Mouse (Mus musculus): Measurements from ENCODE around the gene Eps8.

Gene Eps8

DNA sequence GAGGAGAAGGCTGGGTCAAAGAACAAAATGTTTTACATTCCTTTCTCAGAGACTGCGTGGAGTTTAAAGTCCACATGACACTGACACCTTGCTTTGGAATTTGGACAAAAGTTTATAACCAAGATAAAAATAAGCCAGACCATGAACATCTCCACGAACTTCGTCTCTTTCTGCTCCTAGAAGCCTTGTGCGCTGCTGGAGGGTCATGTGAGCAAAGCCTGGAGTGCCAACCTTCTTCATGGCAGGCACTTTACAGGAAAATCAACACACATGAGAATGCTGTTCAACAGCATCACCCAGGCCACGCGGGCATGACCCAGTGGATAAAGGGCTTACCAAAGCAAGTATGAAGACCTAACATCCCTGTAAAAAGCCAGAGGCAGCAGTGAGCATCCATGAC is 85.6 kb downstream of the Eps8 start:
- DNase-seq (ENCODE audit: low read depth, low spot score): no peak

DNA sequence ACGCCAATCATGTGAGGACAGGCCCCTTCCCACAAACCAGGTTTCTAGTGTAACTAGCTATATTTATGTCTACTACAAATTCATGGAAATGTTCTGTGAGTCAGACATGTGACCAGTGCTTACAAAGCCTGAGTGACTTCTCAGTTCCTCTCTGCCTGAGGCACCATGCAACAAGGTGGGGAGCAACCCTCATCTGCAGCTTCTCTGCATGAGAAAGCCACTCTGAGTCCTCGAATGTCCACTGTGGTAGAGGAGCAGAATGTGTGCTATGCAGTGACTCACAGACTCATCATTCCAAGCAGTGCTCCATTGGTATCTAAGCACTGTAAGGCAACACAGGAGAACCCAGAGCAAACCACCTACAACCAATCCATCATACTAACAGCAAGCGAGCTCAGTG is 88.8 kb downstream of the Eps8 start:
- DNase-seq (ENCODE audit: low read depth, low spot score): no peak

DNA sequence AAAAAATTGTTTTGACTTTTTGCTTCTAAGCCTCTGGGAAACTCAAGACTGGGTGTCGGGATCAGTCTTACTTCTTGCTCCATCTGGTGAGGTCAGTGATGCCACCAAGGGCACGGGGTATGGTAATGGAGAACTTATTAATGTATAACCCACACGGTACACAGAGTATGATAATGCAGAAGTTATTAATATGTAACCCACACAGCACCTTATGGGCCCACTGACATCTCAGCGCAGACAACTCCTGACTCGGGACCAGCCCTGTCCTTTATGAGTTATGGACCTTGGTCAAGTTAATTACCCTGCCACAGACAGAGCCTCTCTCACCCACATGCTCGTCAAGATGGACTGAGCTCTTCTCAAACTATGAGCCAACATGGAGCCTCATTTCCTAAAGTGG is 89.2 kb downstream of the Eps8 start:
- no peak for DNase-seq (ENCODE audit: low read depth, low spot score)

DNA sequence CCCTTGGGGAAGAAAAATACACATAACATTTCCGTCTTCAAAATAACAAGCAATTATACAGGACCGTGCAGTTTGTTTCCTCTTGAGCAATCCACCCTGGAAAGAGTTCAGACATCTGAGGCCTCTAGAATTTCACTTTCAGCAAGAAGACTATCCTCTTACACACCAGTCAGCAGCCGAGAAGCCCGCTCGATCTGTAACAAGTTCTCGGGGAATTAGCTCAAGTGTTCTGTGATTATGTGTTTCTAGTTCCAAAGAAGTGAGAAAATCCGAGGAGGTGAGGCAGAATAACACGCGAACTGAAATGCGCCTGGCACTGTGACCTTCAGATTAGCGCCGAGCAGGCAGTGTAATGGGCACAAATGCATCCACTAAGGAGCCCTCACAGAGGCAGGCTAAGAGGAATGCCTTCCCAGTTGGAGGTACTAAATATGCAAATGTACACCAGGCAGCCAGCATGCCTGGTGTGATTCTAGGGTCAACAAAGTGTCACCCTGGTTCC is 94.3 kb downstream of the Eps8 start:
- no peak for DNase-seq (ENCODE audit: low read depth, low spot score)

DNA sequence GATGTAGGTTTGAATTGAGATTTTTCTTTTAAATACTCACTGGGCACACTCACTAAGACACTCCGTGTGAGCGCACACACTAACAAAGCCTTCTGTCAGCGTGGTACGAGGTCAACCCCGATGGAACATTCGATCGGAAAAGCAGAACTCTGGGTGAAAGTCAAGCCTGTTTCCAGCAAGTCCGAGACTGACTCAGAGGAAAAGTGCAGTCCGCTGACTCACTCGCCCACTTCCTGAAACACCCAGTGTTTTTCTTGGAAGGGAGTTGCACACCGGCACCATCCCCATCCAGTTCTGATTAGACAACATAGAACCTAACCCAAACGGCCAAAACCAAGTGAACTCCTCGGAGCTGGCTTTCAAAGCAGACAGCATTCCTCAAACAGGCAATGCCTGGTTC is 95.8 kb downstream of the Eps8 start:
- no peak for DNase-seq (ENCODE audit: low read depth, low spot score)

DNA sequence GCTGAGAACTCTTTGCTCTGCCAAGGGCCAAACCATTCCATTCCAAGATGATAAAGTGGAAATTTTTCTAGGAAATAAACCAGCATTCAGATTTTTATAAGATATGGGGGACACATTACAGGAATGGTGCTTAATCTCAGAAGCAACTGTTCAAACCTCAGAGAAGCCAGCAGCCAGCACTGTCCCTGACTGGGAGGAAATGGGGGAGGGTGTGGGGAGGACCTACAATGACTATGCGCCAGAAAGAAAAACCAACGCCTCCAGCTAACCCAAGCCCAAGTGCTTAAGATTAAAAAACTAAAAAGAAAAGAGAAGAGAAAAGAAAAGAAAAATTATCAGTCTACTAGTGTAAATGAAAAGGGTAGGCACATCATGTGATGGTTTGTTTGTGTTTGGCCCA is 97.0 kb downstream of the Eps8 start:
- DNase-seq (ENCODE audit: low read depth, low spot score): no peak

DNA sequence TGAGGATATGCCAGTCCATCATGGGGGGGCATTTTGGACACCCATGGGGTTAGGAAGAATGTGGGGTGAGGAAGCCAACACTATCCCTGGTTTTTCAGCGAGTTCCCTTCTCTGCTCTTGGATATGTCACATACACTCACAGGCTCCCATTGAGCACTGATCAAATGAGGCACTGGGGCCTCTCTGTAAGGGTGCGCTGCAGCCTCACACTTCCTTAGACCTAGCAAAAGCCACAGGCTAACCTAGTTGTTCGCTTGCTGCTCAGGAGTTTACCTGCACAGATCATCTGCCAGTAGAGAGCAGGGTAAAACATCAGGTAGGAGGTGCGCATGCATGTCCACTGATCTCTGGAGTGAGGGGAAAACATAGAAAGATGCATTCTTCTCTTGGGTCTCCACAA is 97.5 kb downstream of the Eps8 start:
- DNase-seq (ENCODE audit: low read depth, low spot score): no peak

DNA sequence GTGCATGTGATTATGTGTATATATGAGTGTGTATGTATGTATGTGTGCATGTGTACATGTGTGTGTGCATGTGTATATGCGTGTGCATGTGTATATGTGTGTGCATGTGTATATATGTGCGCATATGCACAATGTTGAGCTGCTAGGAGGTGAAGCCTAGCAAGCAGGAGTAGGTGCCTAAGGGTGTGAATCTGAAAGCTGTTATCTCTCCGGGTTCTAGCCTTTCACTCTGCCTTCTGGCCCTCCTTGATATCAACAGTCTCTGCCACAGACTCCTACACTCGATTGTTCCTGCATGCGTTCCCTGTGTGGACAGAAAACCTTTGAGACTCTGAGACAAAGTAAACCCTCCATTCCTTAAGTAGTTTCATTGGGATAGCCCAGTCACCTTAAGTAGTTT is 98.0 kb downstream of the Eps8 start:
- no peak for DNase-seq (ENCODE audit: low read depth, low spot score)

DNA sequence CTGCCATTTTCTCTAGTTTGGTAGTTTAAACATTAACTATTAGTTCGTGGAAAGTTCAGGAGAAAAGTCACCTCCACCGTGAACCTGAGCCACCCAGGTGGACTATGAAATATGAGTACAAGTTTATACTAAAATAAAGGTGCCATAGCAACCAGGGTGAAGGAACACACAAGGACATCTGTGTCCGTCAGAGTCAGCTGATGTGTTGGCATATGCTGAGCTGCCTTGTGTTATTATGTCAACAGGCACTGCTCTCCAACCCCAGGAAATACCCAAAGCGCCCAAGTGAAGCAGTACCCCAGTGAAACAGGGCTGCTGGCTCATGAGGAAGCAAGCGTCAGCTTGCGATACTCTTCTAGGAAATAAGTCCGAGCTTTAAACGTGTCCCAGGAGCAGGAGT is 104.5 kb downstream of the Eps8 start:
- DNase-seq (ENCODE audit: low read depth, low spot score): no peak

DNA sequence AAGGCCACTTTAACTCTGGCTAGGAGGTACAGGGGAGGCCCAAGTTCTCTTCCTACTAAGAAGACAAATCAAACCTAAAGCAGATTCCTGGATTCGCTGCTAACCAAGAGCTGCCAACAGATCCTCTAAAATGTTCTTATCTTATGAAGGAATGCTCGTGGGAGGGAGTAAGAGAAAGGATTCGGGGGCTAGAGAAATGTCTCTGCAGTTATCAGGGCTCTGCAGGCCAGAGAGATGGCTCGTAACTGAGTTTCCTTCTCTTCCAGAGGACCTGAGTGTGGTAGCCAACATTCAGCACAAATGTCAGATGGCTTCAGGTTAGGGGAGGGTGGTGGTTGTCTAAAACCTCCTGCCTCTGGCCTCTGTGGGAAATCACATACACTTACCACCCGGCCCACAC is 106.1 kb downstream of the Eps8 start:
- DNase-seq (ENCODE audit: low read depth, low spot score): no peak

DNA sequence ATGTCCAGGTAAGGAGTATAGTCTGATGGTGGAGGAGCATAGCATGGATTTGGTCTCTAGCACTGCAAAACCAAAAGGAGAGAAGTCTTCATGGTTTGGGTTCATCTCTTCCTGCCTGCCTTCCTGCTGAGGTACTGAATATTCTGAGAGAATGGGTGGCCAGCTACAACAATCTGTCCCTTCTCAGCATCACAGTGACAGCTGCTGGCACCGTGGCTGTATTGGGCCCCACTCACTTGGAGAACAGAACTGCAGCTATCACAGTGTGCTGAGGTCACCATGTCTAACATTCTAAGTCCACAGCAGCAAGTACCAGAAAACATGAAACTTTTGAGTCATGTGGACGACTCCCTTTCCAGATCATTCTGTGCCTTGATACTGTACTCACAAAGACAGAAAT is 107.1 kb downstream of the Eps8 start:
- DNase-seq (ENCODE audit: low read depth, low spot score): no peak

DNA sequence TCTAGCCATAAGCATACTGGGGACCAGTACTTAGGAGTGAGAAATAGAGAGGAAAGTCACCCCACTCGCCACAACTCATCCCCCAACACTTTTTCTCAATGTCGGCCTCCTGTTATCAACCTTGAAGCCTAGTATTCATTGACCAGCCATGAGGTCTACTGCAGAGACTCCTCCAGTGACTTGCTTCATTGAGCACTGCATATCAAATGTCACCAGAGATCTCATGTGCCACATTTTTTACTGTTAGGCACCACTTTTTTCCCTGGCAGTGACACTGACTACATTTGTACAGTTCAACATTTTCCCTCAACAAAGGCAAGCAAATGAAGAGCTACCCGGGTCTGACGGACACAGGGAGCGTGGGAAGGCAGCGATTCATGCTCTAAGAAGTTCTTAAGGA is 108.6 kb downstream of the Eps8 start:
- no peak for DNase-seq (ENCODE audit: low read depth, low spot score)

DNA sequence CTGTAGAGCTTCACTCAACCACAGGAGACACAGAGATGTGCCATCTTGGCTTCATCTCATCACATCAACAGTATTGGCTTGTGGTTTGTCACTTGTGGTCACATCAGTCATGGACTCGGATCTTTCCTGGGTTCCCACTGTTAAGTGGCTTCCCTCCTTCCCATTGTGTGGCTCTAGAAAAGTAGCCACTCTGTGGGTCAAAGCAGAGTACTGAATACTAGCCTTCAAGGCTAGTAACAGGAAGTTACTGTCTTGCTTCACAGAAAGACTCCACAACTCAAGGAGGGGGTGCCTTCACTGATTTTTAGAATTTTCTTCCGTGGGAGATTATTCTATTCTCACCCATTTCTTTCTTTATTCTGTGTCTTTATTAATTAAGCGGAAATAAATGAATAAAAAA is 109.3 kb downstream of the Eps8 start:
- DNase-seq (ENCODE audit: low read depth, low spot score): no peak

DNA sequence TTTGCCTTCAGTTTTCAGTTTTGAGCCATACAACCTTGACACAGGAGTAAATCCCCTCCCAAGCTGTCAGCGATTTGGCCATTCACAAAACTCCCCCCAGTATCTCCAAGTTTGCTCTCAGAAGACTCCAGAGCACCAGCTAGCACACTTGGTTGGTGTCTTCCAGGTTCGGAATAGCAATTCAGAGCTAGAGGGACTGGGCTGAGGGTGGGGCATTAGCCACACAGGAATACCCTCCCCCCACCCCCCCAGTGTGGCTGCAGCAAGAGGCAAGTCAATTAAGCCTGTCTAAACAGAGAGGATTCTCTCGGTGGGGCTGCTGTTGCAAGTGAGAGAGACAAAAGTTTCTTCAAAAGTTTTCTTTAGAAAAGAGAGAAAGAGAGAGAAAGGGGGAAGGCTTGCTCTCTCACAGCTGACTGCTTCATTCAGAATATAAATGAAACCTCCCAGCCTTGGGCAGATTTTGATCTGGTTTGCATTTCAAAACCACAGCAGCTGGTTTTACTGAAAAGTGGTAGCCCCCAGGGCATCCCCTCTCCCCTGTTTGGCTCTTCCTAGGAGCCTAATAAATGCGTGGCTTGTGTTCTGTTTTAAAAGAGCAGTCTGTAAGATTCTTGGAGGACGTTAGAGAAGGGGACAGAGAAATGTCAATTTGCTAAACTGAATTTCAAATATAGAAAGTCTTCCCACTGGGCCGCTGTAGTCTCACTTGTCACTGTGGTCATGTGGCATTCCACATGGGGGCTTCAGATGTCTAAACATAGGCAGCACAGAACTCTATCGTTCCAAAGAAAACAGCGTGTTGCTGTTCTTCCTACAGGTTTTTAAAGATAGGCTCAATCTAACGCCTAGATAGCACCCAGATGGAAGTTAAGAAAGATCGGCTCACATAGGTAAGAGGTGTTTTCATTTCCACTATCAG is 112.2 kb downstream of the Eps8 start:
- DNase-seq (ENCODE audit: low read depth, low spot score): no peak

DNA sequence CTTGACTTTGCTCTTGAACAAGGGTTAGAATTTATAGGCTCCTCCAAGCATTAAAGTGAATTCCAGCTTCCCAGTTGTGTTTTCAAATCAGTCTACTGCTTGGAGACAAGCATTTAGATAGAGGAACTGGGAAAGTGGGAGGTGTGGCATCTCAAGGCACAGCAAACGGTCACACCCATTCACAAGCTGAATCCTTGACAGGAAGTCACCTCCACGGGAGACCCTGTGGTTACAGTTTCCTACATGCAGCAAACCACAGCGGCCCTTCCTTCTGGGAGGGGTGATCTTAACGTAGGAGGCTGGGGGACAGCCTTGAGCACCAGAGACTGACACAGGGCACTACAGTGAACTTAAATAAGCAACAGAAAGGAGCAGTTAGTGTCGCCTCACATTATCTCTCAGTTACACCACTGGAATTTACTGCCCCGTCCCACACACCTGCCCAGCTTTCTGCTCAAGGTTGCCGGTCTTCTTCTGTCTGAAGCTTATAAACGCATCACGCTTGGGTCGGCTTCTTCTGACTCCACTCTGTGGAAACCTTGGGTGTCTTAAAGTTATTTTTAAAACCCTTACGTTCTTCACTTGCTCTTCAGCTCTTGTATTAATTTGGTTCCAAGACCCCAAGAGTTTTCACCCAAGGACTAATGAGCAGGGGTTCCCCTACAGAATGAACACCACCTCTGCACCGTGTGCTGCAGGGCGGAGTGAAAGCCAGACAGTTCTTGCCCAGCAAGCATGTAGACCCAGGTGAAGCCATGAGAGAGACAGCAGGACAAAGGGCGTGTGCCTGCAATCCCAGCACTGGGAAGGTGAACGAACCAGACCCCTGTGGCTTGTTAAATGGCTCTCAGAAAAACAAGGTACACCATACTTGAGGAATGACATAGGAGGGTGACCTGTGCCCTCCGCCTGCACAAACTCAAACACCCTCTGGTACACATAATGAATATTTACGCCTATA is 113.2 kb downstream of the Eps8 start:
- no peak for DNase-seq (ENCODE audit: low read depth, low spot score)

DNA sequence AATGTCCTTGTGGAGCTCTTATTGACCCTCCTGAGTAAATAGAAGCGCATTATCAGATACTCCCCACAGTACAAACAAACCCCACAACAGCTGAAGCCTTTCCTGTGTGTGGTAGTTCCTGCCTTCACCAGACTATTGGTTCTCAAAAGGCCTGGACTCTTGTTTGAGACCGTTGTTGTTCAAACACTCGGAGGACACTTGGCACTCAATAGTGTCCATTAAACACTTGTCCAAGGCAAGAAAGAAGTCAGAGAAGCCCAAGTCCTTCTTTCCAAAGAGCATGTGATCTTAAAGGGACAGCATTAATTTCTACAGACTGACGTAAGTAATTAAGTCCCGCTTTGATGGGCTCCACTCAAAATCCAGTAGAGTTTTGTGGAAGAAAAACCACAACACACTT is 113.9 kb downstream of the Eps8 start:
- no peak for DNase-seq (ENCODE audit: low read depth, low spot score)

DNA sequence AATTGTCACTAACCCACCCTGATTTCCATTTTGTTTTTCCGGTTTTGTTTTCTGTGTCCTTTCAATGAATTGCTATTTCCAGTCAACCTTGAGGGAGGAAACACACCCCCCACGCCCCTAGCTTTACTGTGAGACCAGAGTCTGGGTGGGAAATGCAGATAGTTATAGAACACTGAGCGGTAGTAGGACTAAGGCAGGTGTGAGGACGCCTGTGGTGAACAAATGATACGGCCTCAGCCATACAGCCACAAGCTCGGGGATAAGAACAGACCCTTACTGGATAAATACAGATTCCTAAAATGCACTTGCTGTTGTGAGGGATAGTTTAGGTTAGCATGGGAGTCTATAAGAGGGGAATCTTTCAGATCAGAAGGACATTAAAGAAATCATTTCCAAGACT is 114.3 kb downstream of the Eps8 start:
- no peak for DNase-seq (ENCODE audit: low read depth, low spot score)

DNA sequence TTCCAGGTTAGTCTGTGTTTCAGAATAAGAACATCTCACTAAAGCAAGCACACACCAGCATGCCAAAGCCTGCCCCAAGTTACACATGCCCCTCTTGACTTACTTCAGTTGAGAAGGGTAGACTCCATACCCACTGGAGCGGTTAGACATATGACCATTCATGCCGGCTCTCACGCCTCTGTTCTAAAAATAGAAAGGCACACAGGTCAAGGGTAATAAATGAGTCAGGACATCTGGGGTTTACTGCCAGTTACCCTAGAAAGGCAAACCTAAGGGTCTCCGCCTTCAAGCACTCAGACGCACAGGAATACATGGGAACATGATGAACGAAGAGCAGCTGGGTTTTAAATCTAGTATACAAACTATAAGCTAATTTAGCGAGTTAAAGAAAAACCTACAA is 115.5 kb downstream of the Eps8 start:
- no peak for DNase-seq (ENCODE audit: low read depth, low spot score)

DNA sequence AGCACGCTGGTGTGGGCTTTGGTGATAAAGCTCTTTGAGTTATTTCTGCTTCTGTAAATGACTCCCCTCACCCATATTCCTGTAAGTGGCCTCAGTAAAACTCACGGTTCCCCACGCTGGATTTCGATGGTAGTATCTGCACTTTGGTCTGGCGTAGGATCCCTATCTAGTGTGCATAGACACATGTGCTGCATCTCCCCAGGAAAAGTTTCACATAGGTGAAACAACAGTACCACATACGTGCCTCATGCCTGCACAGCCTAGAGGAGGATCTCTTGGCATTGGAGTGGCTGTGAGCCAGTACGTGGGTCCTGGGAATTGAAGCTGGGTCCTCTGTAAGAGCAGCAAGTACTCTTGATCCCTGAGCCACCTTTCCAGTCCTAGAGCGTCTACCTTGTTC is 121.9 kb downstream of the Eps8 start:
- no peak for DNase-seq (ENCODE audit: low read depth, low spot score)

DNA sequence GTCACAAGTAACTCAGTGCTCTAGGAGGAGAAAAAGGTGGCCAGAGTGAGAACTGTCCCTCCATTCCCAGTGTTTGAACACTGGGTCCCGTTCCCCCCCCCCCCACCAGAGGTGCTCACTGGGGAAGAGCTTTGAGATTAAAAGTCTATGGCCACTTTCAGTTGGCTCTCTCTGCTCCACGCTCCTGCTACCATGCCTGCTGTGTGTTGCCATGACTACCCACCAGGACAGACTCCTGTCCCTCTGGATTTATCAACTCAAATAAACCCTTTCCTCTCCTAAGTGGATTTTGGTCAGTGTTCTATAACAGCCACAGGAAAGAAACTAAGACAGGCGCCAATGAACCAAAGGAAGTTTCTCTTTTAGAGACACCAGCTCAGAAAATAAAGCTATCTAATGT is 128.9 kb downstream of the Eps8 start:
- DNase-seq (ENCODE audit: low read depth, low spot score): no peak

DNA sequence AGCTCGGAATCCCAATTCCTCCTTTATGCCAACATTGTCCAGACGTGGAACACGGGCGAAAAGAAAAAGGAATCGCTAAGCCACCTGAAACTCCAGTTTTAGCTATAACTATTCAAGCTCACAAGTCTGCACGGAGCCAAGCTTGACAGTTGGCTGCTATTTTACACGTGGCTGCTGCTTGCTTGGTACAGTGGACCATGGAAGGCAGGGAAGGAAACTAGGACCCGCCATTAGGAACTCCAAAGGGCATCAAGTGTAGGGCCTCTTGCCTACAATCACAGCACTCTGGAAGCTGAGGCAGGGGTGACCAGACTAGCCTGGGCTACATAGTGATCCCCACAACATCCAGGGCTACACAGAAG is 134.4 kb downstream of the Eps8 start:
- DNase-seq (ENCODE audit: low read depth, low spot score): no peak

DNA sequence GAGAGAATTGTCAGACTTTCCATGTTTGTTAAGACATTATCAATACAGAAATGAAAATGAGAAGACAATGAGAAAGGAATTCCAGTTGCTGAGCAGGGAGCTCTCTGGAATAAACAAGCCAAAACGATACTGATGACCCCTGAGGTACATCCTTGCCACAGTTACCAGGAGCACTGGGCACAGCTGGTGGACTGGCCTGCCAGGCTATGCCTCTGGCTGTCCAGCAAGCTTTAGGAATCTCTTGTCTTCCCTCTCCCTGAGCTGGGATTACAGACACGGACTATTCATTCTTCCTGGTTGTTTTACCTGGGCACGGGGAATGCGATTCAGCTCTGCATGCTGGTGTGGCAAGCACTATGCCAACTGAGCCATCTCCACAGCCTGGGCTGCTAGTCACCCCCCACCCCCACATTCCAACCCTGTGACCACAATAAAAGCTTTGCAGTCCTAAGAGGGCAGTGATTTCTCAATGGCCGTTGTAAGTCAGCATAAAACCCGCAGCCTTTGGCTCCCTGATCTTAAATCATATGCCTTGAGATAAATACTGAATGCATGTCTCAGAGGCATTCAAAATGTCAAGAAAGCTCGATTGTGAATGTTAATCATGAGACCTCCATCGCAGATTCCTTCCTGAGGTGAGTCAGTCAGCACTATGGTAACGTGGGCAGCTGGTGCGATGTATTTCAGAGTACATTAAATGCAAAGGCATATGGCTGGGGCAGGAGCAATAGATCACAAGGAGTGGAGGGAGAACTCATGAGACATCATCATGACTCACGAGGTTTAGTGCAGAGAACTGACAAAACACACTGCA is 134.9 kb downstream of the Eps8 start:
- DNase-seq (ENCODE audit: low read depth, low spot score): no peak

Data from WW6 (cell line).